Mouse (Mus musculus): ENCODE results near the gene Map2k4.

- no peak for TF ChIP-seq CTCF (IDR thresholded peaks at IDR 0.05; ENCODE audit: borderline replicate concordance, control insufficient read depth, extremely low read depth, insufficient read depth, low read length, poor library complexity)
- TF ChIP-seq POLR2A (IDR thresholded peaks at IDR 0.05; ENCODE audit: control insufficient read depth, extremely low read depth, insufficient read depth, low read length, poor library complexity) = no peak
Measured at GRCm38 (mm10) chr11:65801899-65802298, 13.8 kb upstream of the Map2k4 start.

Data from thymus, adult 2 months (tissue).